Mouse (Mus musculus) MEL-GATA-1-ER (cell line): Measurements from ENCODE around the gene Olfr767.
"Not testable (repeated sequence)": the region's sequence is repeated elsewhere in the genome, so short reads cannot be mapped to it uniquely, and the experiment has no call there.

Experiments
- DNase-seq: peaks from one replicate; pipeline ENCODE4 v3.0.0-alpha.2; 2012; ENCODE audit warnings: low read depth; ENCODE audit errors: extremely low read depth

Olfr767 gene

GRCm38 (mm10) chr10:129082810-129083209 is at the start of gene Olfr767:
Gene Olfr767, minus strand, starts transcription at chr10:129082910.
- DNase-seq, result not testable (repeated sequence)

GRCm38 (mm10) chr10:129117761-129118160 is 35.1 kb upstream of the Olfr767 start, which contains the start of gene Olfr769:
Gene Olfr769, minus strand, starts transcription at chr10:129117861.
- no peak for DNase-seq

GRCm38 (mm10) chr10:129115146-129115545 is 32.4 kb upstream of the Olfr767 start:
- DNase-seq, result no peak

GRCm38 (mm10) chr10:129101231-129101630 is 18.5 kb upstream of the Olfr767 start:
- no peak for DNase-seq

- DNase-seq, result no peak
Observed at GRCm38 (mm10) chr10:129099275-129099674, 16.6 kb upstream of the Olfr767 start, which contains the start of gene Olfr768. Gene Olfr768, minus strand, starts transcription at chr10:129099375.

GRCm38 (mm10) chr10:129068877-129069276 is 13.8 kb downstream of the Olfr767 start, which contains the start of gene Olfr766-ps1:
Gene Olfr766-ps1, minus strand, starts transcription at chr10:129068977.
- no peak for DNase-seq

GRCm38 (mm10) chr10:129049898-129050297 is 32.8 kb downstream of the Olfr767 start, which contains the start of gene Olfr765:
Gene Olfr765, minus strand, starts transcription at chr10:129049998.
- DNase-seq, result not testable (repeated sequence)

GRCm38 (mm10) chr10:129039796-129040195 is 42.9 kb downstream of the Olfr767 start, which contains the start of gene Olfr764-ps1:
Gene Olfr764-ps1, minus strand, starts transcription at chr10:129039896.
- no peak for DNase-seq

- DNase-seq, result no peak
Observed at GRCm38 (mm10) chr10:129028343-129028742, 54.4 kb downstream of the Olfr767 start.

- peak; percentile 18 for DNase-seq
Observed at GRCm38 (mm10) chr10:129026018-129026662, 56.6 kb downstream of the Olfr767 start.
